Mouse (Mus musculus) cerebellum, postnatal 36 days (tissue): ENCODE data around the gene Rad23a.

Experiments
- DNase-seq, 2 experiments: peaks; one replicate each; pipeline ENCODE4 v3.0.0; 2021 to 2022; ENCODE audit warnings: mixed read lengths in 2 of 2

Gene Rad23a

DNA sequence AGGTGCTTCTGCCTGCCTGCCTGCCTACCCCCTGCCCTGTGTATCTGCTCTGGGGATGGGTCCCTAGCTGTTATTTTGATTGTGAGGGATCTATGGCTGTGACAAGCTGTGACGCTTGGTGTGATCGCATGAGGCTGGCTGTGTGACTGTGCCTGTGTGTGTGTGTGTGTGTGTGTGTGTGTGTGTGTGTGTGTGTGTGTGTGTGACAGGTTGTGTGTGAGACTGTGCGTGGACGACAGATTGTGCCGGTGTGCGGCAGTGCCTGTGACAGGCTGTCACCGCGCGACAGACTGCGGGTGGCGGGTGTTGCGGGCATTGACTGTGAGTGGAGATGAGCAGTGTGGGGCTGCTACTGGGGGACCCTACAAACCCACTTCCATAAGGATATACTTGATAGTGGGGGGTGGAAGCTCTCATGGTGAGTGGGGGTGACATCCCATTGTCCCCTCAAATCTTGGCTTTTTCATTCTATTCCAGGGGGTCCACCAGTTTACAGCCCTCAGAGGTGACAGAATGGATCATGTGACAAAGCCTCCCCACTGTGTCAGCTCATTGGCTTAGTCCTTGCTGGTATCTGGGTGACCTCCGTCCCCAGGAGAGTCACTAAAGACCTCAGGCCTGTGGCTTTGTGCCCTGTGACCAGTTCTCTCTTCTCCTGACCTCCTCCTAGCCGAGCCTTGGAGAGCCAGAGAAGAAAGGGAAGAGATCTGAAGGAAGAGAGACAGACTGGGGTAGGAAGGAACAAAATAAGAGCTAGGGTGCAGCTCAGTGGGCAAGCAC is 52.8 kb downstream of the Rad23a start:
- peak; percentile 66 to 70 for DNase-seq

DNA sequence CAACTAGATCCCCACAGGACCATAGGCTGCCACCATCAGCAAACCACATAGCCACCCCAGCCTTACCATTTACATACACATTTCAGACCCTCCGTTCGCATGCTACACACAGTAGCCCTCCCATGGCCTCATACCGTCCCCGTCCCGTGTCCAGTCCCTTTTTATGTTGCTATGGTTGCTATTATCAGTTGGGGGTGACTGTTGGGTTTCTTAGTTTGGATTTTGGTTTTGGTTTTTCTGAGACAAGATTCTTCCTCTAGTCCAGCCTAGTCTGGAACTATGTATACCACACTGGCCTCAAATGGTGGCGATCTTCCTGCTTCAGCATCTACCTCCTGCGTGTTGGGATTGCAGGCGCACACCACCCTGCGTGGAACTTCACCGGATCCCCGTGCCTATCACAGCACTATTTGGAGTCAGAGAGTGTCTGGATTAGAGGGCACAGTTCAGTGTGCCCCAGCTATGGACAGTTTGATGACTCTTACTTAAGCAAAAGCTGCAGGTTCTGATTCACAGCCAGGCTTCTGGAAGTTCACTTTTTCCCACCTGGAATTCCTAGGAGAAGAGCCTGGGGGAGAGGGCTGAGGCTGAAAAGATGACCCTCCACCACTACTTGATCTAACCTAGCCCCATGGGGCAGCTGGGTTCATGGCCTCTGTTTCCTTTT is 53.5 kb downstream of the Rad23a start:
- peak in 1 of 2 experiments; percentile 22 for DNase-seq

DNA sequence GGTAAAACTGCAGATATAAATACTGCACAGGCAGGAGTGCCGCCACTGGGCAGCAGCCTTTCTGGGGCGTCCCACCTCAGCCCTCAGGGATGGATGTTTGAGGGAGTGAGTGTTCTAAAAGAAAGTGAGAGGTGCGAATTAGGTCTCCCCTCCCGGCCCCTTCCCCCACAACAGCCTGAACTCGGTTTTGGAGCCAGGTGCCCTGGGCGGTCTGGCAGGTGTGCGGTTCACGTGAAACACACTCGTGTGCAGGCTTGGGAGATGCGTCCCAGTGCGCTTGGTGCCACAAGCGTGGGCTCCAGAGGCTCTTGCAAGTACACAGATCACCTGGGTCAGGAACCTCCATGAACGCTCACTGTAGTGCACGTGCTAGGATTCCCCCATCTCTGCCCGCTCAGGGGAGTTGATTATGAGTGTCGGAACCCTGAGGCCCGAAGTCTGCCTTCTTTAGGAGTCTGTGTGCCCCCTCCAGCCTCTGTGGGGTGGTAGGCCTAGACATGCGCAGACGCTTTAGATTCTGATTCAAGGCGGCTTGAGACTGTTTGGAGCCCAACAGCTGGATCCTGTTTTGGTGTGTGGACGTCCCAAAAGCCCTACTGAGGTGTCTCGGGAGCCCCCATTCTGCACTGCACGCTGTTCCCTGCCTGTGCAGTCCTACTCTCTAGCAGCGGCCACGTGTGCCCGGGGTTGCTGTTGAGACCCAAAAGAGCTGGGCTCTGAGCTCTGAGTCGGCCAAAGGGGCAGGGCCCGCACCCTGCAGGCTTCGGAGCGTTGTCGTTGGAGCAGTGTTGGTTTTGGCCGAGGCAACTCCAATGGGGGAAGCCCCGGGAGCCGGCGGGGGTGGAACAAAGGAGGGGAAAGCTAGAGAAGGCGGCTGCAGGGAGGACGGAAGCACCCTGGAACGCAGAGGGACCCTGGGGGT is 54.4 kb downstream of the Rad23a start:
- DNase-seq = peak in 1 of 2 experiments; percentile 48

- DNase-seq = peak in 1 of 2 experiments; percentile 47
Measured at GRCm38 (mm10) chr8:84785506-84785755, 55.0 kb downstream of the Rad23a start.

DNA sequence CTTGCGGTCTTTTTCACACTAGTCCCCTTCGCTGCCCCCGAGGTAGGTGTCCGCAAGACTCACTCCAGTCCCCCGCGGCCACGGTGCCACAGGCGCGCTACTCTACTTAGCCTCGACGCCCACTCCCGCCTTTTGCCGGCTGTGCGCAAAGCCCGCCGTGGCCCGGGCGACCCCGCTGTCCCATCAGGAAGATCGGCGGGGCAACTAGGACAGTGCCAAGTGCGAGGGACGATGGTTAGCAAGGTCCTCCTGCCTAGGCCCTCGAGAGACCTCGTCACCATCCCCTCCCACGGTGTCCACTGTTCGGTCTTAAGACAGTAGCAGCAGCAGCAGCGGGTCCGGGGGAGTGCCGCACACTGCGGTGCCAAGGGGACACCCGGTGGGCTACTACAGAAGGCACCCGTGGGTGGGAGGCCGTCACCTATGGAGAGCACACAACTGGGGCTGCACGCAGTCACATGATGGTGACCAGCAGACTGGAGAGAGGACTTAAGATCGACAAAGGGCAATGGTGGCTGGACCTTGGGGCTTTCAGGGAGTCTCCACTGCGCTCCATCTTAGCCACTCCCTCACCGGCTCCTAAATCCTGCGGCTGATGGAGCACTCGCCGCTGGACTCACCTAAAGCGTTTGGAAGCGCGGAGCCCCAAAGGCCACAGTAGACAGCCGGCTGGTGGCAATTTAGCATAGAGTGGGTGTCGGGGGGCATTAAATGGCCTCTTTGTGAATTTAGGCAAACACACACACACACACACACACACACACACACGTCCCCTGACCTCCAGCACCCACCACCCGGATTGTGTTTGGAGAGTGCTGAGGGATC is 55.6 kb downstream of the Rad23a start:
- peak; percentile 48 to 55 for DNase-seq
